Mouse (Mus musculus): ENCODE data around the gene Creld2. TPM values are rescaled to one million over a fixed set of nuclear protein-coding genes. Genes with fewer than 3 reads are reported as not detected.

Creld2 gene
- polyA plus RNA-seq, 1 experiment from 2014 or later: 59.6 TPM

- no peak for ATAC-seq (ENCODE audit: insufficient number of reproducible peaks, insufficient read depth, low FRiP score, low read depth)
- H3K9ac ChIP-seq (replicated peaks; ENCODE audit: low read depth, low read length): no peak overlapping the region
- H3K27me3 ChIP-seq (ENCODE audit: control insufficient read depth, insufficient read depth, low read length): no peaks in the 10 kb centered on the region
- H3K4me1 ChIP-seq (ENCODE audit: control insufficient read depth, insufficient read depth, low read length): 0 out of 2 replicates have a peak, but pooled peaks cover 2% of the 10 kb centered on the region
- no peak overlapping the region for H3K4me2 ChIP-seq (replicated peaks; ENCODE audit: low read depth, low read length)
- WGBS: 67% methylated on average over 9 of the region's 9 CpGs
- no peak overlapping the region for H3K4me3 ChIP-seq (ENCODE audit: low read depth, low read length)
- no peaks in the 10 kb centered on the region for H3K36me3 ChIP-seq (ENCODE audit: control insufficient read depth, insufficient read depth, low read length)
- no peak overlapping the region for H3K27ac ChIP-seq (ENCODE audit: low read length)
- no peaks in the 10 kb centered on the region for H3K9me3 ChIP-seq (ENCODE audit: control insufficient read depth, low read depth, low read length)
These were observed 13.1 kb downstream of the Creld2 start for GRCm38 (mm10) chr15:88832536-88832935.

- H3K36me3 ChIP-seq (ENCODE audit: control insufficient read depth, insufficient read depth, low read length): no peaks in the 10 kb centered on the region
- peaks cover 12% of the 10 kb centered on the region for H3K4me1 ChIP-seq (ENCODE audit: control insufficient read depth, insufficient read depth, low read length)
- H3K27me3 ChIP-seq (ENCODE audit: control insufficient read depth, insufficient read depth, low read length): no peaks in the 10 kb centered on the region
- H3K4me2 ChIP-seq (replicated peaks; ENCODE audit: low read depth, low read length): no peak overlapping the region
- H3K9me3 ChIP-seq (ENCODE audit: control insufficient read depth, low read depth, low read length): no peaks in the 10 kb centered on the region
- no peak overlapping the region for H3K9ac ChIP-seq (replicated peaks; ENCODE audit: low read depth, low read length)
- no peak for ATAC-seq (ENCODE audit: insufficient number of reproducible peaks, insufficient read depth, low FRiP score, low read depth)
- 71% methylated on average over 6 of the region's 6 CpGs for WGBS
- no peak overlapping the region for H3K4me3 ChIP-seq (ENCODE audit: low read depth, low read length)
- peak overlapping the region; percentile 21; the same call in 1 of the 2 replicates for H3K27ac ChIP-seq (ENCODE audit: low read length)
These were observed 16.6 kb downstream of the Creld2 start for GRCm38 (mm10) chr15:88836031-88836430.

- H3K9me3 ChIP-seq (ENCODE audit: control insufficient read depth, low read depth, low read length): no peaks in the 10 kb centered on the region
- H3K4me1 ChIP-seq (ENCODE audit: control insufficient read depth, insufficient read depth, low read length): peaks cover 12% of the 10 kb centered on the region
- H3K9ac ChIP-seq (replicated peaks; ENCODE audit: low read depth, low read length): no peak overlapping the region
- H3K27me3 ChIP-seq (ENCODE audit: control insufficient read depth, insufficient read depth, low read length): no peaks in the 10 kb centered on the region
- no peak overlapping the region for H3K4me3 ChIP-seq (ENCODE audit: low read depth, low read length)
- 54% methylated on average over 5 of the region's 5 CpGs for WGBS
- peak overlapping the region; percentile 84; the same call in 1 of the 2 replicates for H3K4me2 ChIP-seq (replicated peaks; ENCODE audit: low read depth, low read length)
- no peaks in the 10 kb centered on the region for H3K36me3 ChIP-seq (ENCODE audit: control insufficient read depth, insufficient read depth, low read length)
- peak overlapping the region; percentile 21; the same call in 1 of the 2 replicates for H3K27ac ChIP-seq (ENCODE audit: low read length)
- ATAC-seq (ENCODE audit: insufficient number of reproducible peaks, insufficient read depth, low FRiP score, low read depth): no peak
These were observed 17.1 kb downstream of the Creld2 start for GRCm38 (mm10) chr15:88836571-88836970.

GRCm38 (mm10) chr15:88837199-88837932 is 17.9 kb downstream of the Creld2 start:
- Histone ChIP-seq H3K9ac (replicated peaks; ENCODE audit: low read depth, low read length) (peak overlapping the region; percentile 25; the same call in 1 of the 2 replicates), H3K27ac (ENCODE audit: low read length) (peak overlapping the region; percentile 66; the same call in 1 of the 2 replicates), H3K4me1 (ENCODE audit: control insufficient read depth, insufficient read depth, low read length) (peaks cover 12% of the 10 kb centered on the region), H3K4me3 (ENCODE audit: low read depth, low read length) (peak overlapping the region; percentile 42), H3K27me3 (ENCODE audit: control insufficient read depth, insufficient read depth, low read length) (no peaks in the 10 kb centered on the region), H3K4me2 (replicated peaks; ENCODE audit: low read depth, low read length) (peak overlapping the region; percentile 84), H3K36me3 (ENCODE audit: control insufficient read depth, insufficient read depth, low read length) (no peaks in the 10 kb centered on the region), H3K9me3 (ENCODE audit: control insufficient read depth, low read depth, low read length) (no peaks in the 10 kb centered on the region)
- peak; percentile 76 for ATAC-seq (ENCODE audit: insufficient number of reproducible peaks, insufficient read depth, low FRiP score, low read depth)
- WGBS: under 1% methylated on average over 39 of the region's 39 CpGs

GRCm38 (mm10) chr15:88837977-88838376 is 18.5 kb downstream of the Creld2 start:
- no peak for ATAC-seq (ENCODE audit: insufficient number of reproducible peaks, insufficient read depth, low FRiP score, low read depth)
- H3K4me1 ChIP-seq (ENCODE audit: control insufficient read depth, insufficient read depth, low read length): peaks cover 12% of the 10 kb centered on the region

GRCm38 (mm10) chr15:88839271-88839670 is 19.8 kb downstream of the Creld2 start:
- Histone ChIP-seq H3K4me2 (replicated peaks; ENCODE audit: low read depth, low read length) (no peak overlapping the region), H3K27me3 (ENCODE audit: control insufficient read depth, insufficient read depth, low read length) (no peaks in the 10 kb centered on the region), H3K36me3 (ENCODE audit: control insufficient read depth, insufficient read depth, low read length) (no peaks in the 10 kb centered on the region), H3K27ac (ENCODE audit: low read length) (peak overlapping the region; percentile 59; the same call in 1 of the 2 replicates), H3K4me3 (ENCODE audit: low read depth, low read length) (no peak overlapping the region), H3K4me1 (ENCODE audit: control insufficient read depth, insufficient read depth, low read length) (peaks cover 12% of the 10 kb centered on the region), H3K9ac (replicated peaks; ENCODE audit: low read depth, low read length) (no peak overlapping the region), H3K9me3 (ENCODE audit: control insufficient read depth, low read depth, low read length) (no peaks in the 10 kb centered on the region)
- 16% methylated on average over 9 of the region's 9 CpGs for WGBS
- peak; percentile 60 for ATAC-seq (ENCODE audit: insufficient number of reproducible peaks, insufficient read depth, low FRiP score, low read depth)

More at GRCm38 (mm10) chr15:88837977-88838376, 18.5 kb downstream of the Creld2 start:
- 1% methylated on average over 11 of the region's 11 CpGs for WGBS
- Histone ChIP-seq H3K27ac (ENCODE audit: low read length) (peak overlapping the region; percentile 66; the same call in 1 of the 2 replicates), H3K36me3 (ENCODE audit: control insufficient read depth, insufficient read depth, low read length) (no peaks in the 10 kb centered on the region), H3K4me2 (replicated peaks; ENCODE audit: low read depth, low read length) (peak overlapping the region; percentile 84), H3K27me3 (ENCODE audit: control insufficient read depth, insufficient read depth, low read length) (no peaks in the 10 kb centered on the region), H3K9me3 (ENCODE audit: control insufficient read depth, low read depth, low read length) (no peaks in the 10 kb centered on the region), H3K4me3 (ENCODE audit: low read depth, low read length) (peak overlapping the region; percentile 42), H3K9ac (replicated peaks; ENCODE audit: low read depth, low read length) (peak overlapping the region; percentile 25; the same call in 1 of the 2 replicates)

GRCm38 (mm10) chr15:88840126-88840525 is 20.7 kb downstream of the Creld2 start:
- no peak overlapping the region for H3K4me3 ChIP-seq (ENCODE audit: low read depth, low read length)
- H3K4me2 ChIP-seq (replicated peaks; ENCODE audit: low read depth, low read length): no peak overlapping the region
- H3K9me3 ChIP-seq (ENCODE audit: control insufficient read depth, low read depth, low read length): no peaks in the 10 kb centered on the region
- peaks cover 12% of the 10 kb centered on the region for H3K4me1 ChIP-seq (ENCODE audit: control insufficient read depth, insufficient read depth, low read length)
- peak overlapping the region; percentile 59; the same call in 1 of the 2 replicates for H3K27ac ChIP-seq (ENCODE audit: low read length)
- H3K36me3 ChIP-seq (ENCODE audit: control insufficient read depth, insufficient read depth, low read length): no peaks in the 10 kb centered on the region
- no peak for ATAC-seq (ENCODE audit: insufficient number of reproducible peaks, insufficient read depth, low FRiP score, low read depth)
- no peak overlapping the region for H3K9ac ChIP-seq (replicated peaks; ENCODE audit: low read depth, low read length)
- no peaks in the 10 kb centered on the region for H3K27me3 ChIP-seq (ENCODE audit: control insufficient read depth, insufficient read depth, low read length)
- 70% methylated on average over 10 of the region's 10 CpGs for WGBS

GRCm38 (mm10) chr15:88841160-88841559 is 21.7 kb downstream of the Creld2 start:
- WGBS: 96% methylated on average over 2 of the region's 2 CpGs
- Histone ChIP-seq H3K4me1 (ENCODE audit: control insufficient read depth, insufficient read depth, low read length) (peaks cover 12% of the 10 kb centered on the region), H3K9me3 (ENCODE audit: control insufficient read depth, low read depth, low read length) (no peaks in the 10 kb centered on the region), H3K4me2 (replicated peaks; ENCODE audit: low read depth, low read length) (no peak overlapping the region), H3K27ac (ENCODE audit: low read length) (no peak overlapping the region), H3K9ac (replicated peaks; ENCODE audit: low read depth, low read length) (no peak overlapping the region), H3K27me3 (ENCODE audit: control insufficient read depth, insufficient read depth, low read length) (no peaks in the 10 kb centered on the region), H3K36me3 (ENCODE audit: control insufficient read depth, insufficient read depth, low read length) (no peaks in the 10 kb centered on the region), H3K4me3 (ENCODE audit: low read depth, low read length) (no peak overlapping the region)
- no peak for ATAC-seq (ENCODE audit: insufficient number of reproducible peaks, insufficient read depth, low FRiP score, low read depth)

Measured in stomach, embryonic 14.5 days (tissue).